Mouse (Mus musculus): ENCODE measurements around the gene Scel. TPM values are rescaled to one million over a fixed set of nuclear protein-coding genes. Genes with fewer than 3 reads are reported as not detected.

Scel gene
- polyA plus RNA-seq, 1 experiment from 2014 or later = 0.31 TPM

DNA sequence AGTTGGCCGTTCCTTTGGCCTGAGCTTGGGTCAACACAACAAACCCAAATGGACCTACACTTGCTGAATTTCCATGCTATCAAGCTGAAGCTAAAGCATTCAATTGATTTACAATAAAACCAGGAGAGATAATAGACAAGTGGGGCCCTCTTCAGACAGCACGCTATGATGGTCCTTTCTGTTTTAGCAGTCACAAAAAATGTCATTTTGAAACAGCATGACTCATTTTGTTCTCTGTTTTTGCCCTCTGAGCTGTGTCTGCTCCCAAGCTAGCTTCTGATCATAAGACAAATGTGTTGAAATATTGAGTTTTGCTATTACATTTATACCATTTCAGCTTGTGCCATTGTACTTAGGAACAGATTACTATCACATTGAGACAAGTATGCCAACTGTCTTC is 108.1 kb downstream of the Scel start:
- Histone ChIP-seq H3K9ac (no peak overlapping the region), H3K4me3 (no peak overlapping the region), H3K4me1 (replicated peaks) (no peaks in the 10 kb centered on the region), H3K4me2 (no peak overlapping the region), H3K27ac (ENCODE audit: poor library complexity, severe bottlenecking) (no peak overlapping the region), H3K36me3 (no peaks in the 10 kb centered on the region), H3K9me3 (replicated peaks) (no peaks in the 10 kb centered on the region), H3K27me3 (replicated peaks) (no peaks in the 10 kb centered on the region)
- no peak for ATAC-seq (ENCODE audit: insufficient number of reproducible peaks, low FRiP score)
- 83% methylated on average over 2 of the region's 2 CpGs for WGBS

DNA sequence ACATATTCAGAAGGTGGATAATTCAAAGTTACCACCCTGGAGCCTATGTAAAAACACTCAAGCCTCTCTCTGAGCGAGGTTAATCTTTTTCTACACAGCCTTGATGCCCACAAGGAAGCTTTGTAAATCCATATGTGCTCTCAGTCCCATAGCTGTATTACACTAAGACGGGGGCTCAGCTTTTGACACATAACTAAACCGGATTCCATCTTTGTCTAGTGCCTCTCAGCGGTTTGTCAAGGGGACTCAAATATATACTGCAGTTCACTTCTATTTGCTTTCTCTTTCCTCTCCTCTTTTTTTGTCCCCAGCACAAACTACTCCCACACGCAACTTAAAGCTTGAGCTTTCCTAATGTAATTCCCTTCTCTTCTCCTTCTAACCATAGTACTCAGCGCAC is 113.0 kb downstream of the Scel start:
- Histone ChIP-seq H3K4me2 (no peak overlapping the region), H3K4me1 (replicated peaks) (no peaks in the 10 kb centered on the region)

DNA sequence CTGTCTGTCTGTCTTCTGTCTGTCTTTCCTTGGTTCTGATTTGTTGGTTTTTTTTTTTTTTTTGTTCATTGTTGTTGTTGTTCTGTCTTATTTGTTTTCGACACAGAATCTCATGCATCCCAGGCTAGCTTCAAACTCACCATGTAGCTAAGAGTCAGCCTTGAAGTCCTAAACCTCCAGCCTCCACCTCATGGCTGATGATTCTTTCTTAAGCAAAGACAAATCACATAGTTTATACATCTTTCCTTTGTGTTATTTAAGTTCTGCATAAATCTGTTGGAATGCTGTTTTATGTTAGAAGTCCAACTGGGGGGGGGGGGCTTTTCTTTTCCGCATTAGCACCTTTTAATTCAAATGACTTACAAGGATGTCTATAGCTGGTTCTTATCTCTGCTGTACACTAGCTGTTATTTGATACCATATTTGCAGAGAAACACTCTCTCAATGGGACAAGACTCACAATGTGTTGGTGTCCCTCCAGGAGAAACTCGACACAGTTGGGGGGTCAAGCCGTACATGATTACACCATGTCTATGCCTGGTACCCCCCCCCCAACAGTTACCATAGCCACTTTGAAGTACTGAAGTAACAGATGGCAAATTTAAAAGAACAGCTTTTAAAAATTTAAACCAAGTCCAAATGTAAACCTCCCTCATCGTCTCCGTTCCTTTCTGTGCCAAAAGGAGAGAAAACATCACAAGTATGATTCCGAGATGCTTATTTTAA is 116.7 kb downstream of the Scel start:
- Histone ChIP-seq H3K4me1 (replicated peaks) (no peaks in the 10 kb centered on the region), H3K9ac (no peak overlapping the region), H3K4me2 (no peak overlapping the region), H3K27ac (ENCODE audit: poor library complexity, severe bottlenecking) (no peak overlapping the region), H3K4me3 (no peak overlapping the region), H3K36me3 (no peaks in the 10 kb centered on the region), H3K27me3 (replicated peaks) (no peaks in the 10 kb centered on the region), H3K9me3 (replicated peaks) (0 out of 2 replicates have a peak, but pooled peaks cover 3% of the 10 kb centered on the region)
- no peak for ATAC-seq (ENCODE audit: insufficient number of reproducible peaks, low FRiP score)
- WGBS = 82% methylated on average over 7 of the region's 7 CpGs

More for the DNA sequence above, 113.0 kb downstream of the Scel start:
- H3K9ac ChIP-seq = no peak overlapping the region
- no peak overlapping the region for H3K27ac ChIP-seq (ENCODE audit: poor library complexity, severe bottlenecking)
- H3K4me3 ChIP-seq = no peak overlapping the region
- H3K27me3 ChIP-seq (replicated peaks) = no peaks in the 10 kb centered on the region
- no peaks in the 10 kb centered on the region for H3K9me3 ChIP-seq (replicated peaks)
- no peaks in the 10 kb centered on the region for H3K36me3 ChIP-seq
- ATAC-seq (ENCODE audit: insufficient number of reproducible peaks, low FRiP score) = no peak
- 81% methylated on average over 6 of the region's 6 CpGs for whole genome bisulfite sequencing

DNA sequence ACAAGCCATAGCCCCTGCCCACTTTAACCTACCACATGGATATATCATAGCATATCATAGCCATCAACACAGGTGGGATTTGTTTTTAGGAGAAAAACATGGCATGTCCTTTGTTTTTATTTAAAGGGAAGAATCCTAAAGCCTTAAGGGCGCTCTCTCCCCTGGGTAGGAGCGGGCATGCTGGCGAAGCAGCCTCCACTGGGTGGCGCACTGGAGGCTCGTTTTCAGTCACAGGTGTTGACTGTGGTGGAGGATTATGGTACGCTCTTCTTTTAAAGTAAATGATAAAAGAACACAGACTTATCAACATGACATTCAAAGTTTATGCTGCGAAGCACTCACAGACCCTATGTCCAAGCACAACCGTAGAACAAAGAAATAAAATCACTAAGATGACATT is 117.4 kb downstream of the Scel start:
- H3K4me3 ChIP-seq = no peak overlapping the region
- H3K36me3 ChIP-seq = no peaks in the 10 kb centered on the region
- H3K27me3 ChIP-seq (replicated peaks) = no peaks in the 10 kb centered on the region
- H3K27ac ChIP-seq (ENCODE audit: poor library complexity, severe bottlenecking) = no peak overlapping the region
- no peaks in the 10 kb centered on the region for H3K4me1 ChIP-seq (replicated peaks)
- 0 out of 2 replicates have a peak, but pooled peaks cover 3% of the 10 kb centered on the region for H3K9me3 ChIP-seq (replicated peaks)
- no peak overlapping the region for H3K9ac ChIP-seq
- no peak for ATAC-seq (ENCODE audit: insufficient number of reproducible peaks, low FRiP score)
- H3K4me2 ChIP-seq = no peak overlapping the region
- WGBS = 82% methylated on average over 8 of the region's 8 CpGs

DNA sequence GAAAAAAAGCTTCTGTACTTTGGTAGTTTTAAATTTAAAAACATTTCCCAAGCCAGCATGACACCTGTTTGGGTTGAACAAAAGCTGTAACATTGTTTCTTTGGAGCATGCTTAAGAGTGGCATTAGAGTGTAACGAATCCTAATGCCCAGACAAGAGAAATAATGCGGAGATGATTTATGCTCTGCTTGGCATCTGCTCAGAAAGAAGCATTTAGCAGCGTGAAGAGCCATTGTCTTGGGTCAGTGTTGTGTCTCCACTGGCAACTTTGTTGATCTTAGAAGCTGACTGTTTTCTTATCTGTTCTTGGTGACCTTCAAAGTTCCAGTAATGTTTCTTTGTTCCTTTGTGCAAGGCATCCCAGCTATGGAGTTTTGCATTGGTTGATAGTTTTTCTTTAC is 130.8 kb downstream of the Scel start:
- Histone ChIP-seq H3K27ac (ENCODE audit: poor library complexity, severe bottlenecking) (no peak overlapping the region), H3K4me2 (no peak overlapping the region), H3K4me1 (replicated peaks) (no peaks in the 10 kb centered on the region), H3K9ac (no peak overlapping the region), H3K27me3 (replicated peaks) (peaks cover 6% of the 10 kb centered on the region; the same call in 1 of the 2 replicates), H3K9me3 (replicated peaks) (no peaks in the 10 kb centered on the region), H3K36me3 (no peaks in the 10 kb centered on the region), H3K4me3 (no peak overlapping the region)
- WGBS = 66% methylated on average over 3 of the region's 3 CpGs
- ATAC-seq (ENCODE audit: insufficient number of reproducible peaks, low FRiP score) = no peak

DNA sequence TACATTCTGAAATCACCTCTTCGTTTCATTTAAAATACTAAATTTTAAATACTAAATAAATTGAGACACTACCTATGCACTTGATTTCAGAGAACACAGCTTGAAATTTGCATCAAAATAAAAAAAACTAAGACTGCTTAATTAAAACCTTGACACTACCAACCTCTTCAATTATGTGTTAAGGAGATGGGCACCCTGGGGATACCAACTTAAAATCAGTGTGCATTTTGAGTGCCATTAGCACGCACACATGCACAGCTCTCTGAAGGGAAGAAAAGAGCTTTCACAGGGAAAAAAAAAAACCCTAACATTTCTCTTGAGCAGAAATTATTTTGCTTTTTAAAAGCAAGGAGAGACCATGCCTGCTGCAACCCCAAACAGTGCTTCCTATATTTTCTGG is 134.8 kb downstream of the Scel start:
- Histone ChIP-seq H3K27me3 (replicated peaks) (peaks cover 25% of the 10 kb centered on the region), H3K27ac (ENCODE audit: poor library complexity, severe bottlenecking) (no peak overlapping the region)

DNA sequence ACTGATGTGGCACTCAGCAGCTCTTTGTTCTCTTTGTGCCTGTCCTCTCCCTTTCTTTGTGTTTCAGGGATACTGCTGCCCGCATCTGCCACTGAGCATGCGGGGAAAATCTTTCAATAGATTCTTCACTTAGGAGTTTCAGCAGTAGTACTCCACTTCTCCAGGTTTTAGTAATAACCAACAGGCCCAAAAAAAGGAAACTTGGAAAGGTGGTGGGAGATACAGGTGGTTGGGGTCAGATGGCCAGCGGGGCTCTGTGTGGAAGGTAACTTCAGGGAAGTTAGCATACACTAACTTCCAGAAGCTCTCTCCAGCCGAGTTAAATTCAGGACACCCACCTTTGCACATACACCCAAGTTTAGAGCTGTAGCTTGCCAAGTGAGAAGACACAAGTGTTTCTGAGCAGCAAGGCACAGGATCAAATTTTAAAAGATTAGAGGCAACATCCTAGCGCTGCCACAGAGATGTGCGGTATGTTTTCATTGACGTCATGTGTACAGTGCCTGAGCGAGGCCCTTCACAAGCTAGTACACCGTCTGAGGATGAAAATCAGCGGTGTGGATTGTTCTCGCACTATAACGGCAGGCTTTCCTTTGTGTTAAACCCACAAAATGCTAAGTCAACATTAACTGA is 135.6 kb downstream of the Scel start:
- Histone ChIP-seq H3K9ac (no peak overlapping the region), H3K36me3 (no peaks in the 10 kb centered on the region), H3K4me2 (no peak overlapping the region), H3K27ac (ENCODE audit: poor library complexity, severe bottlenecking) (no peak overlapping the region), H3K27me3 (replicated peaks) (peaks cover 28% of the 10 kb centered on the region), H3K9me3 (replicated peaks) (no peaks in the 10 kb centered on the region), H3K4me1 (replicated peaks) (peaks cover 5% of the 10 kb centered on the region; the same call in 1 of the 2 replicates), H3K4me3 (no peak overlapping the region)
- ATAC-seq (ENCODE audit: insufficient number of reproducible peaks, low FRiP score) = no peak
- 49% methylated on average over 12 of the region's 12 CpGs for WGBS

More for the DNA sequence above, 134.8 kb downstream of the Scel start:
- Histone ChIP-seq H3K4me1 (replicated peaks) (peaks cover 5% of the 10 kb centered on the region; the same call in 1 of the 2 replicates), H3K4me2 (no peak overlapping the region), H3K9me3 (replicated peaks) (no peaks in the 10 kb centered on the region), H3K9ac (no peak overlapping the region), H3K36me3 (no peaks in the 10 kb centered on the region), H3K4me3 (no peak overlapping the region)
- ATAC-seq (ENCODE audit: insufficient number of reproducible peaks, low FRiP score) = no peak
- WGBS = 79% methylated on average over 2 of the region's 2 CpGs

DNA sequence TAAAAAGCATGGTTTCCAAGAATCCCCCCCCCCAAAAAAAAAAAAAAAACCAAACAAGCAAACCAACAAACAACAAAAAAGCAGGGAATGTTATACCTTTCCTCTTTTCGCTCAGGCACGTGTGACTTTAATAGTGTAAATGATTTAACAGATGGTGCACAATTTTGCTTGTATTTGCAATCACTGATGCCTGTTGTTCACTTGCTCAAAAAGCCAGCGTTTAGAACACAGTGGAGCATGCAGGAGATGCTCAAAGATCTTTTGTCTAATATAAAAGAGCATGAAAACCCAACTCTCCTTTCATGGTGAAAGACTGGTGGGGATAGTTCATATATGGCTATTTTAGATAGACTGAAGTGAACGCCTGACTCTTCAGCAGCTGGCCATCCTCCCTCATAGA is 136.2 kb downstream of the Scel start:
- peaks cover 5% of the 10 kb centered on the region; the same call in 1 of the 2 replicates for H3K4me1 ChIP-seq (replicated peaks)
- no peak overlapping the region for H3K4me3 ChIP-seq
- WGBS = 59% methylated on average over 4 of the region's 4 CpGs

DNA sequence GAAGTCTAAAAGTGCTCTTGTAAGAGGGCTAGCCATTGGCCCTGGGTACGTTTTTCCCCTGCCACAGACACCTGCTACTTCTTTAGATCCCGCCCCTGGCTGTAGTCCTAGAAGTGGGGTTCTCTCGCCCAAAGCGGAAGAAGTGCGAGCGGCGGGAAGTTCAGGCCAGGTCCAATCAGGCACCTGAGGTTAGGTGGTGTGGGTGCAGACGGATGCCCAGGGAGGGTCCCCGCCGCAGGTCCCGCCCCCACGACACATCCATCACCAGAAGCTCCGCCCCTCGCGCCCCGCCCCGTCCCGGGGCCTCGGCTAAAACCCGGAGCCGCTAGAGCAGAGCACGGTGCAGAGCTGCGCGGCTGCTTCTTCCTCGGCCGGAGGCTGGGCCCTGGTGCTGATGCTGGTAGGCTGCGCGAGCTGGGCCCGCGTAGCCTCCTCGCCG is 136.8 kb downstream of the Scel start, which contains the start of gene Slain1:
TSS of gene Slain1 (plus strand) at position 333 of the 439 bp plus-strand sequence.
- Histone ChIP-seq H3K27me3 (replicated peaks) (peaks cover 29% of the 10 kb centered on the region), H3K9me3 (replicated peaks) (no peaks in the 10 kb centered on the region), H3K4me3 (peak within 1 kb of the TSS; percentile 75), H3K27ac (ENCODE audit: poor library complexity, severe bottlenecking) (no peak within 1 kb of the TSS), H3K4me1 (replicated peaks) (peaks cover 5% of the 10 kb centered on the region; the same call in 1 of the 2 replicates), H3K4me2 (peak within 1 kb of the TSS; percentile 95), H3K9ac (peak within 1 kb of the TSS; percentile 63), H3K36me3 (no peaks in the 10 kb centered on the region)
- WGBS = under 1% methylated on average over 32 of the region's 32 CpGs
- peak; percentile 91 for ATAC-seq (ENCODE audit: insufficient number of reproducible peaks, low FRiP score)

More for the DNA sequence above, 136.2 kb downstream of the Scel start:
- H3K9ac ChIP-seq = no peak overlapping the region
- no peak overlapping the region for H3K27ac ChIP-seq (ENCODE audit: poor library complexity, severe bottlenecking)
- no peaks in the 10 kb centered on the region for H3K9me3 ChIP-seq (replicated peaks)
- peaks cover 29% of the 10 kb centered on the region for H3K27me3 ChIP-seq (replicated peaks)
- H3K4me2 ChIP-seq = no peak overlapping the region
- H3K36me3 ChIP-seq = no peaks in the 10 kb centered on the region
- ATAC-seq (ENCODE audit: insufficient number of reproducible peaks, low FRiP score) = no peak

DNA sequence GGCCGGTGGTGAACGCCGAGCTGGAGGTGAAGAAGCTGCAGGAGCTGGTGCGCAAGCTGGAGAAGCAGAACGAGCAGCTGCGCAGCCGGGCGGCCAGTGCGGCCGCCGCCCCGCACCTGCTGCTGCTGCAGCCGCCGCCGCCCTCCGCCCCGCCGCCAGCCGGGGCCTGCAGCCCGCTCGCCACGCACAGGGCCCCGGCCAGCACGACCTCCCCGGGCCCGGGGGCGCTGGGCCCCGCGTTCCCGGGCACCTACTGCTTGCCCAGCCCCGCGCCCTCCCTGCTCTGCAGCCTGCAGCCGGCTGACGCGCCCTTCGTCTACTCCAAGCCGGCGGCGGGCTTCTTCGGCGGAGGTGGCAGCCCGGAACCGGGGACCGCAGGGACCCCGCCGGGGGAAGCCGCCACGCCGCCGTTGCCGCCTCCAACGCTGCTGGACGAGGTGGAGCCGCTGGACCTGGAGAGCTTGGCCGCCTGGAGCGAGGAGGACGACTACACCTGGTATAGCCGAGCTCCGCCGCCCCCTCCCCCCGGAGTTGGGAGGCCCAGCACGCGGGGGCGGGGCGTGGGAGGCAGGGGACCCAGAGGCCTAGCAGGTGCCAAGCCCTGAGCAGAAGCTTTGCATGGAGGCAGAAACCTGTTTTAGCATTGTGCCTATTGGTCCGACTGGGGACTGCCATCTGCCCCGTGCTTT is 137.4 kb downstream of the Scel start:
- Histone ChIP-seq H3K27ac (ENCODE audit: poor library complexity, severe bottlenecking) (no peak overlapping the region), H3K4me1 (replicated peaks) (peaks cover 5% of the 10 kb centered on the region; the same call in 1 of the 2 replicates), H3K36me3 (no peaks in the 10 kb centered on the region), H3K9me3 (replicated peaks) (no peaks in the 10 kb centered on the region), H3K9ac (peak overlapping the region; percentile 63), H3K4me3 (peak overlapping the region; percentile 75), H3K4me2 (peak overlapping the region; percentile 95), H3K27me3 (replicated peaks) (peaks cover 29% of the 10 kb centered on the region)
- WGBS = under 1% methylated on average over 61 of the region's 67 CpGs
- peak; percentile 66 for ATAC-seq (ENCODE audit: insufficient number of reproducible peaks, low FRiP score)

DNA sequence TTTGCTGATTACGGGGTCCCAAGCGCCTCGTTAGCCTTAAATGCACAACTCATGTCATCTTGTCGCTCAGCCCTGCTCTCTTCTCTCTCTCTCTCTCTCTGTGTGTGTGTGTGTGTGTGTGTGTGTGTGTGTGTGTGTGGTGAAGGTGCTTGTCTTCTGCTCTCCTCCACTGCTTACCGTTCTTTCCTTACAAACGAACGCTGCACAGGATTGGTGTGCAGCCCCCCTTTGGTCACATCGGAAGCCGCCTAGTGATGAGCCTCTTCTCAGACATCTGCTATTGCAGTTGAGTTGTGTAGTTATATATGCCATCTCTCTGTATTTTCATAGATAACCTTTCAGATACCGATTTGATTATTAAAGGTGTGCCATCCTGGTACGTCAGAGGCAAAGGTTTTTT is 138.0 kb downstream of the Scel start:
- H3K27ac ChIP-seq (ENCODE audit: poor library complexity, severe bottlenecking) = no peak overlapping the region
- peaks cover 5% of the 10 kb centered on the region; the same call in 1 of the 2 replicates for H3K4me1 ChIP-seq (replicated peaks)
- H3K9me3 ChIP-seq (replicated peaks) = no peaks in the 10 kb centered on the region
- WGBS = 7% methylated on average over 11 of the region's 11 CpGs
- H3K27me3 ChIP-seq (replicated peaks) = peaks cover 29% of the 10 kb centered on the region
- H3K36me3 ChIP-seq = no peaks in the 10 kb centered on the region
- H3K4me2 ChIP-seq = peak overlapping the region; percentile 95
- no peak for ATAC-seq (ENCODE audit: insufficient number of reproducible peaks, low FRiP score)
- peak overlapping the region; percentile 63 for H3K9ac ChIP-seq
- H3K4me3 ChIP-seq = peak overlapping the region; percentile 75

All from heart, embryonic 12.5 days (tissue).